Mouse (Mus musculus) heart, embryonic 11.5 days (tissue): ENCODE measurements around the gene Cacnb3. TPM values are rescaled to one million over a fixed set of nuclear protein-coding genes. Genes with fewer than 3 reads are reported as not detected.
A peak's percentile ranks its signal among the peaks of the same experiment; 100 is the strongest.

Experiments
- ATAC-seq: fragments of 200-750 bp; cut with Nextera tagmentation; replicated peaks from 2 replicates; pipeline ENCODE4 v1.8.0; 2017; ENCODE audit warnings: moderate library complexity; ENCODE audit not compliant: insufficient number of reproducible peaks, low FRiP score, low TSS enrichment
- H3K27ac ChIP-seq: fragments of 300-500 bp; sonication (generic); 2 replicates; pipeline ENCODE4 v1.5.1; 2014; ENCODE audit warnings: mild to moderate bottlenecking, low read depth, low read length
- H3K27me3 ChIP-seq: fragments of 300-500 bp; sonication (generic); 2 replicates; pipeline ENCODE4 v1.6.1; 2014; ENCODE audit warnings: mild to moderate bottlenecking, low read length, mixed read lengths; ENCODE audit not compliant: control insufficient read depth, insufficient read depth
- H3K36me3 ChIP-seq: fragments of 300-500 bp; sonication (generic); 2 replicates; pipeline ENCODE4 v1.6.1; 2014; ENCODE audit warnings: mild to moderate bottlenecking, low read length, moderate library complexity, mixed read lengths; ENCODE audit not compliant: control insufficient read depth, insufficient read depth
- H3K4me1 ChIP-seq: fragments of 300-500 bp; sonication (generic); 2 replicates; pipeline ENCODE4 v1.6.1; 2014; ENCODE audit warnings: low read length; ENCODE audit not compliant: control insufficient read depth, insufficient read depth
- H3K4me2 ChIP-seq: fragments of 300-500 bp; sonication (generic); 2 replicates; pipeline ENCODE4 v1.6.1; 2014; ENCODE audit warnings: mild to moderate bottlenecking, moderate library complexity
- H3K4me3 ChIP-seq: fragments of 300-500 bp; sonication (generic); 2 replicates; pipeline ENCODE4 v1.5.1; 2014; ENCODE audit warnings: low read depth, low read length
- H3K9ac ChIP-seq: fragments of 300-500 bp; sonication (generic); 2 replicates; pipeline ENCODE4 v1.6.1; 2014; ENCODE audit warnings: mild to moderate bottlenecking, low read depth, low read length, moderate library complexity
- H3K9me3 ChIP-seq: fragments of 300-500 bp; sonication (generic); replicated peaks from 2 replicates; pipeline ENCODE4 v1.6.1; 2016; ENCODE audit warnings: low read length; ENCODE audit not compliant: control insufficient read depth
- WGBS: fragments of 180-500 bp; shearing (Covaris S2); extraction: QIAGEN DNeasy Blood & Tissue Kit; methylation state at CpG from one replicate; pipeline ENCODE4 v1.1.7; 2014; ENCODE audit not compliant: insufficient replicate concordance; 5-methylcytosine and 5-hydroxymethylcytosine counted together
- polyA plus RNA-seq: library from polyadenylated mRNA; unstranded; fragments of >200 nt; fragmentation: Nextera tagmentation; extraction: Ambion mirVana; gene quantifications from 2 replicates; pipeline ENCODE4 v1.2.1, GENCODE M21; 2014

Cacnb3 gene
- polyA plus RNA-seq, 1 experiment from 2014 or later = 9.8 TPM

- no peak overlapping the region for H3K27ac ChIP-seq
- no peaks in the 10 kb centered on the region for H3K36me3 ChIP-seq
- H3K9ac ChIP-seq = peak overlapping the region; percentile 72
- no peaks in the 10 kb centered on the region for H3K9me3 ChIP-seq
- H3K27me3 ChIP-seq = peaks cover 57% of the 10 kb centered on the region
- ATAC-seq = no peak
- peak overlapping the region; percentile 59 for H3K4me3 ChIP-seq
- H3K4me1 ChIP-seq = peaks cover 25% of the 10 kb centered on the region
- under 1% methylated on average over 21 of the region's 21 CpGs for WGBS
- H3K4me2 ChIP-seq = peak overlapping the region; percentile 88
Measured at GRCm38 (mm10) chr15:98635291-98635841, 4.7 kb downstream of the Cacnb3 start.

DNA sequence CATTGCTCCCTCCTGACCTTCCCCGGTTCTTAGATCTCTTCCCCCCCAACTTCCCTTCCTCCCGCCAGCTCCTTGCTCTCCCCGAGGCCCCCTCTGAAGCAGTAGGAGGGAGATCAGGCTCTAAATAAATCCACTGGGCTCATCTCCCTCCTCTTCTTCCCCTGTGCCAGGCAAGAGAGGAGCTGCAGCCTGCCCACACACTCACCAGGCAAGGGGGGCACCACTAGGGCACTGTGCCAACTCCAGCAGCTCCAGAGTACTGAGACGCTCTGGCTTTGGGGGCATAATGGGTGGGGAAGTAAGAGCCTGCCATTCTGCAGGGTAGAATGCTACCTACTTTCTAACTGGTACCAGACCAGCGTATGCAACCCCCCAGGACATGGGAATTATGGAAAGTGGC, 5.9 kb downstream of the Cacnb3 start:
- Histone ChIP-seq H3K4me3 (no peak overlapping the region), H3K27ac (no peak overlapping the region), H3K36me3 (no peaks in the 10 kb centered on the region), H3K9ac (no peak overlapping the region), H3K4me1 (peaks cover 17% of the 10 kb centered on the region), H3K4me2 (no peak overlapping the region), H3K9me3 (no peaks in the 10 kb centered on the region), H3K27me3 (peaks cover 46% of the 10 kb centered on the region)
- ATAC-seq = no peak
- 52% methylated on average over 5 of the region's 5 CpGs for WGBS

GRCm38 (mm10) chr15:98637155-98637554, 6.5 kb downstream of the Cacnb3 start:
- Histone ChIP-seq H3K36me3 (peaks cover 3% of the 10 kb centered on the region; the same call in 1 of the 2 replicates), H3K4me1 (peaks cover 12% of the 10 kb centered on the region), H3K4me2 (no peak overlapping the region), H3K27ac (no peak overlapping the region), H3K9me3 (no peaks in the 10 kb centered on the region), H3K27me3 (peaks cover 39% of the 10 kb centered on the region), H3K4me3 (no peak overlapping the region), H3K9ac (no peak overlapping the region)
- ATAC-seq = no peak
- WGBS = 45% methylated on average over 3 of the region's 3 CpGs

GRCm38 (mm10) chr15:98640157-98640556, 9.5 kb downstream of the Cacnb3 start:
- 30% methylated on average over 8 of the region's 8 CpGs for WGBS
- no peak for ATAC-seq
- Histone ChIP-seq H3K36me3 (peaks cover 14% of the 10 kb centered on the region), H3K27ac (no peak overlapping the region), H3K9me3 (no peaks in the 10 kb centered on the region), H3K27me3 (peaks cover 19% of the 10 kb centered on the region), H3K4me1 (no peaks in the 10 kb centered on the region), H3K9ac (no peak overlapping the region), H3K4me2 (no peak overlapping the region), H3K4me3 (no peak overlapping the region)

- H3K27me3 ChIP-seq = peaks cover 3% of the 10 kb centered on the region; the same call in 1 of the 2 replicates
- no peak overlapping the region for H3K27ac ChIP-seq
- no peak overlapping the region for H3K9ac ChIP-seq
- no peak overlapping the region for H3K4me2 ChIP-seq
- no peaks in the 10 kb centered on the region for H3K9me3 ChIP-seq
- no peak overlapping the region for H3K4me3 ChIP-seq
- no peaks in the 10 kb centered on the region for H3K4me1 ChIP-seq
- ATAC-seq = no peak
- WGBS = 87% methylated on average over 12 of the region's 12 CpGs
- H3K36me3 ChIP-seq = peaks cover 46% of the 10 kb centered on the region
Measured at GRCm38 (mm10) chr15:98644406-98644805, 13.8 kb downstream of the Cacnb3 start.

DNA sequence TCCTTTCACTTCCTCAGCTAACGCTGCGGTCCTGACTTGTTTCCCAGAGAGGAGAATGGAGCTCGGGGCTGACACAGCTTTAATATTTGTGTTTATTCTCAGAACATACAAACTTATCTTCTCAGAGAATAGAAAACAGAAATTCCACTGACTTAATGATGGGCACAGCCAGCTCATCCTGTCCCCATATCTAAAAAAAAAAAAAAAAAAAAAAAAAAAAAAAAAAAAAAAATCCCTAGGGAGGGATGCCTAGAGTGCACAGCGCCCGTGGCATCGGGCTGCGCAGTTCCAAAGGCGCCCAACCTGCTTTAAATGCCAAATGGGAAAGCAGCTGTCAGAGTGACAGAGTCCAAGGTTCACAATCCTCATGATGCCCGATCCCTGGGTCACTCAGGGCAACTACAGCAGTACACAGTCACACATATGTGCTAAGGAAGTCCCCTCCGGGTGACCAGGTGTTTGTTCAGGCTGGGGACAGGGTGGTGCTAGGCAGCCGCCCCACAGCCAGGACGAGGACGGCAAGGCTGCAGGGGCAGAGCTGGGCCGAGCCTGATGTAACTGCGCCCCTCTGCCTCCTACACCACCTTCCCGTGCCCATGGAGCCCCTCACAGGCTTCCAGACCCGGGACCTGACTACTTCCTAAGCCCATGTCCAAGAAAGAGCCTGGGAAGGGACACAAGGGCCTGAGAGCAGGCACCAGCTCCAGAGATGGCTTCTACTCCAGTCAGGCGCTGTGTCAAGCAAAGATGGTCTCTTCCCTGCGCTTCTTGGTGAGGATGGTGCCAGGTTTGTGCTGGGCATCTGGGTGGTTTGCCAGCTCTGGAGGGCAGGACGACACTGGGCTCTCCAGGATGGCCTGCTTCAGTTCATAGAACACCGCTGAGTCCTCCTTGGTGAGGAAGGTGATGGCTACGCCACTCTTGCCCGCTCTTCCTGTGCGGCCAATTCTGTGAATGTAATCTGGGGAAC, 14.7 kb downstream of the Cacnb3 start:
- no peak overlapping the region for H3K4me2 ChIP-seq
- no peak overlapping the region for H3K27ac ChIP-seq
- H3K36me3 ChIP-seq = peaks cover 54% of the 10 kb centered on the region
- H3K9ac ChIP-seq = no peak overlapping the region
- no peaks in the 10 kb centered on the region for H3K27me3 ChIP-seq
- ATAC-seq = no peak
- H3K9me3 ChIP-seq = no peaks in the 10 kb centered on the region
- H3K4me3 ChIP-seq = no peak overlapping the region
- no peaks in the 10 kb centered on the region for H3K4me1 ChIP-seq
- WGBS = 93% methylated on average over 24 of the region's 24 CpGs

DNA sequence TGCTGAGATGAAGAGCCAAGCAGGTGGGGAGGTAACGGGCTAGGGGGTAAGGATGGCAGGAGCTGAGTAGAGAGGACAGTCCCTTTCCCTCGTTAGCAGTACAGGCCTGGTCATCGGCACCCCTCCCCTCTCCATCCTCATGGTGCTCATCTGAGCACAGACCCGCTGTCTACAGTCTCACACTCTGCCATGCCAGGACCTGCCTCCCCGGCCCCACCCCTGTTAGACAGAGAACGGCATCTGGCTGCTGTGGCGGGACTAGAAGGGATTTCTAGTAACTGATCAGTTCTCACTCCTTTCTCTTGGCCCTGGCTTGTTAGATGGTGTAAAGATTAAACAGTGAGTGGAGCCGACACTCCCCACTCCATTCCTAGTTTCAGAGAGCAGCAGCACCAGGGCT, 16.1 kb downstream of the Cacnb3 start:
- 76% methylated on average over 8 of the region's 8 CpGs for WGBS
- no peak for ATAC-seq
- Histone ChIP-seq H3K4me3 (no peak overlapping the region), H3K27me3 (no peaks in the 10 kb centered on the region), H3K4me1 (no peaks in the 10 kb centered on the region), H3K9me3 (no peaks in the 10 kb centered on the region), H3K9ac (no peak overlapping the region), H3K27ac (no peak overlapping the region), H3K36me3 (peaks cover 68% of the 10 kb centered on the region), H3K4me2 (no peak overlapping the region)

DNA sequence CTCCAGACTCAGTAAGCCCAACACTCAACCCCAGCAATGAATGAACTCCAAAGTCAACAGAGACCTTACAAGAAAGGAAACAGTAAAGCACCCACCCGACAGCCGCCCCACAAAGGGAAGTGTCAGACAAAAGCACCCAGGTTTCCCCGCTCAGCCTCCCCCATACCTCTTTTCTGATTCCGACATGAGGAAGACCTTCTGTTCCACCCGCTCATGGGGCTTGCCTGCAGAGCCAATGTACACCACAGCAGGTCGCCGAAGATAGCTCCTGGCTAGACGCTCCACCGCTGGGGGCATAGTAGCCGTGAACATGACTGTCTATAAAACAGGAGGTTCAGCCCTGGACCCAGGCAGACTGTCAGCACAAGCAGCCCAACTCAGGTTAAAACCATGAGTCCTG, 16.7 kb downstream of the Cacnb3 start:
- no peak for ATAC-seq
- Histone ChIP-seq H3K4me1 (no peaks in the 10 kb centered on the region), H3K9me3 (no peaks in the 10 kb centered on the region), H3K4me2 (no peak overlapping the region), H3K27me3 (no peaks in the 10 kb centered on the region), H3K4me3 (no peak overlapping the region), H3K27ac (no peak overlapping the region), H3K36me3 (peaks cover 69% of the 10 kb centered on the region), H3K9ac (no peak overlapping the region)
- 93% methylated on average over 10 of the region's 10 CpGs for WGBS
